Mouse (Mus musculus) embryo, embryonic 10.5 days (tissue): ENCODE measurements around the gene Vmn2r117.
"Not testable (repeated sequence)": the region's sequence is repeated elsewhere in the genome, so short reads cannot be mapped to it uniquely, and the experiment has no call there.

Experiments
- DNase-seq: peaks from one replicate; pipeline ENCODE4 v3.0.0-alpha.2; 2015; ENCODE audit warnings: low spot score

Gene Vmn2r117

DNA sequence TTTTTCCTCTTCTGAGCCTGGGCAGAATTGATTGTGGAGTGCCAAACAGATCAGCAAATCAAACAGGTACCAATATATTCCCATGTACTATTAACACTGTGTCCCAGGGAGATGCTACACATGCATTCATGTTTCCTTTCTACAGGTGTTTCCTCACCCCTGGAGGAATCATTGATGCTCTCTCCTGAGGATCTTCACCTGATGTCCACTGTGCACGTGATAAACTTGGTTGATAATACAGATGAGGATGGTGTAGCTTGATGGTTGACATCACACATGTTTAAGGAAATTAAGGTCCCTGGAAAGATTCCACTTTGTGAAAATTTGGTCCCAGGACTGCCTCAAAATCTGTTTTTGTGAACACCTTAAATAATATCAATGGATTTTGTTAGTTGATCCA lies at the start of gene Vmn2r117:
Vmn2r117 (minus strand) TSS at position 101 of the 400 bp plus-strand sequence.
- not testable (repeated sequence) for DNase-seq

DNA sequence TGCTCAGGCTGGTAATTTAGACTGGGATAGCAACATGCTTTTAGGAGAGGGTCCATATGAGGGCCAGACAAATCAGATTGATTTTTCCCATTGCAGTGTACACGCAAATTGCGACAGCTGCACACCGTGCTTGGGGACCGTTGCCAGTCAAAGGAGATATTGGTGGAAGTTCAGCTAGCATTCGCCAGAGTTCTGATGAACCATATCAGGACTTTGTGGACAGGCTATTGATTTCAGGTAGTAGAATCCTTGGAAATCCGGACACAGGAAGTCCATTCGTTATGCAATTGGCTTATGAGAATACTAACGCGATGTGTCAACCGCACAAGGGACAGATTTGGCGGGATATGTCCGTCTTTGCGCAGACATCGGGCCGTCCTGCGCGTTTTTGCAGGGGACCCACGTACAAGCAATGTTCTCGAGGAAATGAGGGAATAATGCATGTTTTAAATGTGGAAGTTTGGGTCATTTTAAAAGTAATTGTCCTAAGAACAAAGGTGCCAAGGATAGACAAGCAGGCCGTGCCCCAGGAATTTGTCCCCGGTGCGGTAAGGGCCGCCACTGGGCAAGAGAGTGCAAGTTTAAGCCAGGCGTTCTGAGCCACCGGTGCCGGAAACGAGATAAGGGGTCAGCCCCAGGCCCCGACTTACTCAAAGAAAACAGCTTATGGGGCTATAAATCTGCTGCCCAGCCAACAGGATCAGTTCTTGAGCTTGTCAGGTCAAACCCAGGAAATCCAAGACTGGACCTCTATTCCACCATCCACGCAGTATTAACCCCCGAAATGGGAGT lies 43.6 kb upstream of the Vmn2r117 start:
- not testable (repeated sequence) for DNase-seq

DNA sequence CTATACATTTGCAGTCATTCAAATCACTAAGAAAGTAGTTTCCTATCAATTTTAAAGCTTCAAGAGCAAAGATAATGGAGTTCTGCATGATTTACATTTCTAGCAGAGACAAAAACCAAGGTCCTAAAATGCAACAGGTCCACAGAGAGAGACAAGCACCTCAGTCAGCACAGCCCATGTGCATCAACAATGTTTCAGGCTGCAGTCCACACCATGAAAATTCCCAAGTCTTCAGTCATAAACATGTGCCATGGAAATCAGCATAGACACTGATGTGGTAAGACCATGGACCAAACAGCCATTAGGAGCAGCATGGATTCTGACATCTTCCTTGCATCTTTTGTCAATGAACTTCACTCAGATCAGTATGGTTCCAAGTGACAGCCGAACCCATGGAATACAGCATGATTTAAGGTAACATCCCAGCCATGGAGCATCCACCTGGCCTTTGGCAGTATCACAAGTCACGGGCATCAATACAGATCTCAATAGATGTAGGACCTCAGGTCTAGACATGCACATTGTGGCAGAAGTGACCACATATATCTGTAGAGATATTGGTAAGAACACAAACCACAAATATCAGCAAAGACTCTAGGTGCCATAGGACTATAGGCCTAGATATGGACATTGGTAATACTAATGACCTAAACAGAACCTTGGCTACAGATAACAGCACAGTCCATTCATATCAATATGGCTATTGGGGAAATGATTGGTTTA lies 39.4 kb upstream of the Vmn2r117 start:
- DNase-seq: no peak

DNA sequence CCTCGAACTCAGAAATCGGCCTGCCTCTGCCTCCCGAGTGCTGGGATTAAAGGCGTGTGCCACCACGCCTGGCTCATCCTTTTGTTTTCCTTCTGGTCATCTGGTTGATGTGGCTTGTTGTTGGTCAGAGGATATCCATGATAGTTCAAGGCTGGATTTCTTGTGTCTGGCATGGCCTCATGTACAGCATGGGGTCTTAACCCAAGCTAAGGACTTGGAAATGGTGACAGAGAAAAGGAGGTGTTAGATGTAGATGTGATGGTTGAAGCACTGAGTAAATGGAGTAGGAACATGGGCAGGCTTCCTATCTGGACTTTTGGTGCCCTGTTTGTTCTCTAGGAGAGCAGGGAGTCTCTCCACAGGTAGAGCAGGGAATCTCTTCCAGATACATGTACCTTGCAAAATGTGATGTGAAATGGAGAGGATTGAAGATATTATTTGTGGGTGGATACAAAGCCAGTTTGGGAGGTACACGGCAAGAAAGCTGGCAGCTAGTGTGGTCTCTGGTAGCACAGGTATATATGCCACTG lies 46.3 kb downstream of the Vmn2r117 start:
- no peak for DNase-seq
